Mouse (Mus musculus): Measurements from ENCODE around the gene Iqsec1. TPM values are rescaled to one million over a fixed set of nuclear protein-coding genes. Genes with fewer than 3 reads are reported as not detected.

Gene Iqsec1
- total and polyA plus RNA-seq, 3 experiments: 2.0 to 48.2 (median 39.2) TPM

DNA sequence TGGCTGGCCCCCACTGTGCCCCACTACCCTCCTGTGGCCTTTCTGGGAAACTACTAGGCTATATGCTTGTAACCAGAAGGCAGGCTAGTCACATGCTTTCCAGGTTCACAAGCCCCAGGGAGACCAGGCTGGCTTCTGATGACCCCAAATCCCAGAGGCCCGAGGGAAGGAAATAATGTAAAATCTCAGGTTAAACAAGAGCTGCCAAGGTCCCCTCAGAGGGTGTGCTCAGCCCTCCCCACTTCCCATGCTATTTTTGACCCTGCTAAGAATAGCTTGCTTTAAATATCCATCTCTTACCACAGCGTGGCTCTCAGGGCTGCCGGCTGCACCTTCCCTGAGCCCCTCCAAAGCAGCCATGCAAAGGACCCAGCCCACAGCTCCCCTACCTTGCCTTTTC, 299.7 kb downstream of the Iqsec1 start:
- TF ChIP-seq TAL1 (conservative IDR thresholded peaks at IDR 0.05; ENCODE audit: low read depth, low read length) (no peak), CTCF (IDR thresholded peaks at IDR 0.05; ENCODE audit: low read depth, low read length) (no peak), GATA1 (IDR thresholded peaks at IDR 0.05; ENCODE audit: borderline replicate concordance, low read length) (no peak), GATA2 (IDR thresholded peaks at IDR 0.05; ENCODE audit: borderline replicate concordance, low read depth, low read length) (no peak), POLR2AphosphoS5 (IDR thresholded peaks at IDR 0.05; ENCODE audit: insufficient replicate concordance, low read depth, low read length) (no peak)
- Histone ChIP-seq H3K36me3 (replicated peaks) (peaks cover 93% of the 10 kb centered on the region), H3K4me1 (ENCODE audit: insufficient read depth, low read depth, low read length) (no peaks in the 10 kb centered on the region)

GRCm38 (mm10) chr6:90688003-90688402, 300.5 kb downstream of the Iqsec1 start:
- no peaks in the 10 kb centered on the region; the same call in 1 of the 2 replicates for H3K27me3 ChIP-seq (ENCODE audit: insufficient read depth, low read length)
- DNase-seq (ENCODE audit: low spot score) (no peak), ATAC-seq (ENCODE audit: extremely low read depth, insufficient number of reproducible peaks, low FRiP score, poor library complexity, severe bottlenecking) (no peak)
- TF ChIP-seq GATA1 (IDR thresholded peaks at IDR 0.05; ENCODE audit: borderline replicate concordance, low read length): no peak
- no peak for TF ChIP-seq TAL1 (conservative IDR thresholded peaks at IDR 0.05; ENCODE audit: low read depth, low read length)
- TF ChIP-seq GATA2 (IDR thresholded peaks at IDR 0.05; ENCODE audit: borderline replicate concordance, low read depth, low read length): no peak
- TF ChIP-seq POLR2AphosphoS5 (IDR thresholded peaks at IDR 0.05; ENCODE audit: insufficient replicate concordance, low read depth, low read length): no peak
- no peak for TF ChIP-seq CTCF (IDR thresholded peaks at IDR 0.05; ENCODE audit: low read depth, low read length)
- peaks cover 93% of the 10 kb centered on the region for H3K36me3 ChIP-seq (replicated peaks)
- H3K4me1 ChIP-seq (ENCODE audit: insufficient read depth, low read depth, low read length): no peaks in the 10 kb centered on the region
- no peaks in the 10 kb centered on the region for H3K9me3 ChIP-seq (replicated peaks)
- H3K4me3 ChIP-seq (ENCODE audit: low read depth, low read length): no peak overlapping the region

More for the DNA sequence above, 299.7 kb downstream of the Iqsec1 start:
- ATAC-seq (ENCODE audit: extremely low read depth, insufficient number of reproducible peaks, low FRiP score, poor library complexity, severe bottlenecking) (no peak), DNase-seq (ENCODE audit: low spot score) (no peak)
- Histone ChIP-seq H3K27me3 (ENCODE audit: insufficient read depth, low read length) (no peaks in the 10 kb centered on the region; the same call in 1 of the 2 replicates), H3K4me3 (ENCODE audit: low read depth, low read length) (no peak overlapping the region), H3K9me3 (replicated peaks) (no peaks in the 10 kb centered on the region)

DNA sequence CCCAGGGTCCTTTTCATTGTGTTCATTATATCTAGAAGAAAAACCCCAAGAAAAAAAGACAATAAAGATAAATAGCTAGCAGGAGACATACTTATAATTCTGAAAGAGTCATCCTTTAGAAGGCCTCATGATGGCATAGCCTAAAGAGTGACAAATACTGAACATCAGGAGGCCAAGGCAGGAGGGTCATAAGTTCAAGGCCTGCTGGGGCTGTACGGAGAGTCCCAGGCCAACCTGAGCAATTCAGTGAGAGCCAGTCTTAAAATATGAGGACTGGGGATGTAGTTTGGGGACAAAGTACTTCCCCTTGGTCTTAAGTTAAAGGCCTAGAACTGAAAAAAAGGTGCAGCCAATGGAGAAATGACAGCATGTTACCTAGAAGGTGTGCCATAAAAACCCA, 301.7 kb downstream of the Iqsec1 start:
- no peak for ATAC-seq (ENCODE audit: extremely low read depth, insufficient number of reproducible peaks, low FRiP score, poor library complexity, severe bottlenecking)
- H3K4me3 ChIP-seq (ENCODE audit: low read depth, low read length): no peak overlapping the region
- no peaks in the 10 kb centered on the region for H3K4me1 ChIP-seq (ENCODE audit: insufficient read depth, low read depth, low read length)
- no peak for TF ChIP-seq GATA1 (IDR thresholded peaks at IDR 0.05; ENCODE audit: borderline replicate concordance, low read length)
- TF ChIP-seq CTCF (IDR thresholded peaks at IDR 0.05; ENCODE audit: low read depth, low read length): no peak
- no peak for TF ChIP-seq TAL1 (conservative IDR thresholded peaks at IDR 0.05; ENCODE audit: low read depth, low read length)
- TF ChIP-seq POLR2AphosphoS5 (IDR thresholded peaks at IDR 0.05; ENCODE audit: insufficient replicate concordance, low read depth, low read length): no peak
- TF ChIP-seq GATA2 (IDR thresholded peaks at IDR 0.05; ENCODE audit: borderline replicate concordance, low read depth, low read length): no peak
- H3K9me3 ChIP-seq (replicated peaks): no peaks in the 10 kb centered on the region
- H3K36me3 ChIP-seq (replicated peaks): peaks cover 92% of the 10 kb centered on the region
- H3K27me3 ChIP-seq (ENCODE audit: insufficient read depth, low read length): no peaks in the 10 kb centered on the region; the same call in 1 of the 2 replicates
- DNase-seq (ENCODE audit: low spot score): no peak

GRCm38 (mm10) chr6:90683831-90684532, 304.5 kb downstream of the Iqsec1 start:
- TF ChIP-seq GATA1 (IDR thresholded peaks at IDR 0.05; ENCODE audit: borderline replicate concordance, low read length) (no peak), POLR2AphosphoS5 (IDR thresholded peaks at IDR 0.05; ENCODE audit: insufficient replicate concordance, low read depth, low read length) (no peak), TAL1 (conservative IDR thresholded peaks at IDR 0.05; ENCODE audit: low read depth, low read length) (no peak), CTCF (IDR thresholded peaks at IDR 0.05; ENCODE audit: low read depth, low read length) (no peak), GATA2 (IDR thresholded peaks at IDR 0.05; ENCODE audit: borderline replicate concordance, low read depth, low read length) (no peak)
- Histone ChIP-seq H3K4me1 (ENCODE audit: insufficient read depth, low read depth, low read length) (peaks cover 10% of the 10 kb centered on the region), H3K27me3 (ENCODE audit: insufficient read depth, low read length) (no peaks in the 10 kb centered on the region), H3K36me3 (replicated peaks) (peaks cover 86% of the 10 kb centered on the region), H3K9me3 (replicated peaks) (no peaks in the 10 kb centered on the region), H3K4me3 (ENCODE audit: low read depth, low read length) (no peak overlapping the region)
- DNase-seq (ENCODE audit: low spot score): no peak
- no peak for ATAC-seq (ENCODE audit: extremely low read depth, insufficient number of reproducible peaks, low FRiP score, poor library complexity, severe bottlenecking)

DNA sequence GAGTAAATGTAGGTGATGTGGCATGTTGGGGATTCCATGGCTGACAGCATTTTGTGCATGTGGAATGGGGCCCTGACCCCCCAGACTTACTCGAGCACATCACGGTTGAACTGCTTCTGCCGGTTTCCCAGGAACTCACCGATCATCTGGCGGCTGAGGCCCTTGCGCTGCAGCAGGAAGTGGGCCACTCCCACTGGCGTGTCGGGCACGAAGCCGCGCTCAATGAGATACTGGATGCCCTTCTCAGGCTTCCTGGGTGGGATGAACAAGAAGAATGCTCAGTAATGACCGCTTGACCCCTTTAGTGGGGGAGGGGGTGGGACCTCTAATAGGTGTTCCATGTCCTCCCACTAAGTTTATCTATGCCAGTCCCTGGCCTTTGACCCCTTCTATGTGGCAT, 308.1 kb downstream of the Iqsec1 start:
- H3K4me3 ChIP-seq (ENCODE audit: low read depth, low read length): no peak overlapping the region
- TF ChIP-seq POLR2AphosphoS5 (IDR thresholded peaks at IDR 0.05; ENCODE audit: insufficient replicate concordance, low read depth, low read length): no peak
- TF ChIP-seq GATA2 (IDR thresholded peaks at IDR 0.05; ENCODE audit: borderline replicate concordance, low read depth, low read length): no peak
- no peak for TF ChIP-seq GATA1 (IDR thresholded peaks at IDR 0.05; ENCODE audit: borderline replicate concordance, low read length)
- TF ChIP-seq CTCF (IDR thresholded peaks at IDR 0.05; ENCODE audit: low read depth, low read length): no peak
- no peak for TF ChIP-seq TAL1 (conservative IDR thresholded peaks at IDR 0.05; ENCODE audit: low read depth, low read length)
- H3K4me1 ChIP-seq (ENCODE audit: insufficient read depth, low read depth, low read length): peaks cover 10% of the 10 kb centered on the region
- no peak for DNase-seq (ENCODE audit: low spot score)
- H3K9me3 ChIP-seq (replicated peaks): no peaks in the 10 kb centered on the region
- H3K27me3 ChIP-seq (ENCODE audit: insufficient read depth, low read length): no peaks in the 10 kb centered on the region
- ATAC-seq (ENCODE audit: extremely low read depth, insufficient number of reproducible peaks, low FRiP score, poor library complexity, severe bottlenecking): no peak
- H3K36me3 ChIP-seq (replicated peaks): peaks cover 90% of the 10 kb centered on the region

DNA sequence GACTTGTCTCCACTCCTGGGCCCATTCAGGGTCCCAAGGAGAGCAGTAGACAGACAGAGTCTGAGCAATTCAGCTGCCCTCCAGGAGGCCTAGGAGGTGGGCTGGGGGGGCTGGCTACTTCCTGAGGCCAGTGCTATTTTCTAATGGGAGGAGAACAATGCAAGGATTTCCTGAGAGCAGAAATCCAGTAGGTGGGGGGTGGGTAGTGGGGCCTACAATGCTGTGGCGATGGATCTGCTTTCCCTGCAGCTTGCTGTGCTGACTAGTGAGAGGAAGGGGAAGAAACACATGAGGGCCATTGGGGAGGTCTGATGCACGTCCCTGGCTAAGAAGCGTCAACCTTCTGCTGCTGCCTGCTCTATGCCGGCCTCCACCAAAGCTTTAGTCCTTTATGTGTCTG, 309.7 kb downstream of the Iqsec1 start:
- H3K4me1 ChIP-seq (ENCODE audit: insufficient read depth, low read depth, low read length): peaks cover 10% of the 10 kb centered on the region
- TF ChIP-seq TAL1 (conservative IDR thresholded peaks at IDR 0.05; ENCODE audit: low read depth, low read length) (no peak), CTCF (IDR thresholded peaks at IDR 0.05; ENCODE audit: low read depth, low read length) (no peak), GATA2 (IDR thresholded peaks at IDR 0.05; ENCODE audit: borderline replicate concordance, low read depth, low read length) (no peak), GATA1 (IDR thresholded peaks at IDR 0.05; ENCODE audit: borderline replicate concordance, low read length) (no peak), POLR2AphosphoS5 (IDR thresholded peaks at IDR 0.05; ENCODE audit: insufficient replicate concordance, low read depth, low read length) (no peak)
- peaks cover 84% of the 10 kb centered on the region for H3K36me3 ChIP-seq (replicated peaks)

More for the DNA sequence above, 309.7 kb downstream of the Iqsec1 start:
- Histone ChIP-seq H3K9me3 (replicated peaks) (no peaks in the 10 kb centered on the region), H3K27me3 (ENCODE audit: insufficient read depth, low read length) (no peaks in the 10 kb centered on the region), H3K4me3 (ENCODE audit: low read depth, low read length) (no peak overlapping the region)
- ATAC-seq (ENCODE audit: extremely low read depth, insufficient number of reproducible peaks, low FRiP score, poor library complexity, severe bottlenecking) (no peak), DNase-seq (ENCODE audit: low spot score) (no peak)
